Mouse (Mus musculus) limb, embryonic 12.5 days (tissue): ENCODE results near the gene Fbxo2. TPM values are rescaled to one million over a fixed set of nuclear protein-coding genes. Genes with fewer than 3 reads are reported as not detected.

ENCODE experiments used
- ATAC-seq: fragments of 200-750 bp; cut with Nextera tagmentation; 2 replicates; pipeline ENCODE4 v1.8.0; 2017; ENCODE audit warnings: low read depth, moderate TSS enrichment; ENCODE audit not compliant: insufficient number of reproducible peaks, insufficient read depth, low FRiP score, low TSS enrichment
- H3K27ac ChIP-seq: fragments of 300-500 bp; sonication (generic); 2 replicates; pipeline ENCODE4 v1.5.1; 2016; ENCODE audit warnings: mild to moderate bottlenecking, moderate library complexity
- H3K27me3 ChIP-seq: fragments of 300-500 bp; sonication (generic); 2 replicates; pipeline ENCODE4 v1.6.1; 2016; ENCODE audit warnings: mild to moderate bottlenecking, moderate library complexity
- H3K36me3 ChIP-seq: fragments of 300-500 bp; sonication (generic); 2 replicates; pipeline ENCODE4 v1.6.1; 2016; ENCODE audit warnings: mild to moderate bottlenecking, moderate library complexity
- H3K4me1 ChIP-seq: fragments of 300-500 bp; sonication (generic); replicated peaks from 2 replicates; pipeline ENCODE4 v1.6.1; 2016
- H3K4me2 ChIP-seq: fragments of 300-500 bp; sonication (generic); 2 replicates; pipeline ENCODE4 v1.6.1; 2016; ENCODE audit warnings: mild to moderate bottlenecking, moderate library complexity
- H3K4me3 ChIP-seq: fragments of 300-500 bp; sonication (generic); replicated peaks from 2 replicates; pipeline ENCODE4 v1.5.1; 2016; ENCODE audit warnings: mild to moderate bottlenecking
- H3K9ac ChIP-seq: fragments of 300-500 bp; sonication (generic); replicated peaks from 2 replicates; pipeline ENCODE4 v1.6.1; 2016; ENCODE audit warnings: mild to moderate bottlenecking, moderate library complexity
- H3K9me3 ChIP-seq: fragments of 300-500 bp; sonication (generic); 2 replicates; pipeline ENCODE4 v1.6.1; 2016; ENCODE audit warnings: mild to moderate bottlenecking, moderate library complexity
- WGBS: fragments of 180-500 bp; shearing (Covaris S2); methylation state at CpG from one replicate; pipeline ENCODE4 v1.1.7; 2016; 5-methylcytosine and 5-hydroxymethylcytosine counted together
- polyA plus RNA-seq: library from polyadenylated mRNA; unstranded; fragments of >200 nt; fragmentation: Nextera tagmentation; extraction: Ambion mirVana; gene quantifications from 2 replicates; pipeline ENCODE4 v1.2.1, GENCODE M21; 2016

Fbxo2 gene
- polyA plus RNA-seq, 1 experiment from 2014 or later: 2.5 TPM

GRCm38 (mm10) chr4:148143721-148144120 lies 16.7 kb upstream of the Fbxo2 start:
- Histone ChIP-seq H3K4me2 (no peak overlapping the region), H3K27ac (no peak overlapping the region), H3K36me3 (peaks cover 52% of the 10 kb centered on the region), H3K27me3 (peaks cover under 1% of the 10 kb centered on the region; the same call in 1 of the 2 replicates), H3K9ac (no peak overlapping the region), H3K4me3 (no peak overlapping the region), H3K4me1 (peaks cover 11% of the 10 kb centered on the region; the same call in 1 of the 2 replicates), H3K9me3 (no peaks in the 10 kb centered on the region)
- 93% methylated on average over 5 of the region's 5 CpGs for WGBS
- no peak for ATAC-seq

- WGBS: 92% methylated on average over 2 of the region's 2 CpGs
- no peak for ATAC-seq
- Histone ChIP-seq H3K4me2 (no peak overlapping the region), H3K27ac (no peak overlapping the region), H3K4me1 (peaks cover 21% of the 10 kb centered on the region), H3K4me3 (no peak overlapping the region), H3K9me3 (no peaks in the 10 kb centered on the region), H3K36me3 (peaks cover 56% of the 10 kb centered on the region), H3K27me3 (no peaks in the 10 kb centered on the region), H3K9ac (no peak overlapping the region)
Measured at GRCm38 (mm10) chr4:148147714-148148113, 12.7 kb upstream of the Fbxo2 start.

DNA sequence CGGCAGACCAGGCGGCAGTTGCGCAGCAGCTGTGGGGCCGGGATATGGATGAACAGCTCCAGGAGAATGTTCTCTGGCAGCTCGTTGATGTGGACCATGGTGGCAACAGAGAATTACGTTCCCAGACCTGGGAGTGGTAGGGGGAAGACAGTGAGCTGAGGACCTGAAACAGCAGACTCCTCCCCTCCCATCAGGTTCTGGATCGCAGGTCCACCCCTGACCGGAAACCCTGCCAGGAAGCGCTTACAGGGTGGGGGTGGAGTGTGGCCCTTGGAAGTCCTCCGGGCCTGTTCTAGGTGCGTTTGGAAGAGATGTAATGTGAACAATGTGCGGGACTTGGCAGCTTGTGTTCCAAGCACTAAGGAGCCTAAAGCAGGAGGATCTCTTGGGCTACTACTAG lies 10.9 kb upstream of the Fbxo2 start:
- ATAC-seq: no peak
- 49% methylated on average over 12 of the region's 12 CpGs for WGBS
- peaks cover 53% of the 10 kb centered on the region for H3K36me3 ChIP-seq

GRCm38 (mm10) chr4:148150242-148150641 lies 10.2 kb upstream of the Fbxo2 start:
- no peak overlapping the region for H3K4me3 ChIP-seq
- peak overlapping the region; percentile 70; the same call in 1 of the 2 replicates for H3K27ac ChIP-seq
- no peaks in the 10 kb centered on the region for H3K9me3 ChIP-seq
- 23% methylated on average over 7 of the region's 7 CpGs for whole genome bisulfite sequencing
- H3K9ac ChIP-seq: 0 out of 2 replicates have a peak overlapping the region, but pooled peaks have one; percentile 8
- no peaks in the 10 kb centered on the region for H3K27me3 ChIP-seq
- H3K4me2 ChIP-seq: peak overlapping the region; percentile 26; the same call in 1 of the 2 replicates
- H3K4me1 ChIP-seq: peaks cover 21% of the 10 kb centered on the region
- peaks cover 51% of the 10 kb centered on the region for H3K36me3 ChIP-seq
- ATAC-seq: no peak

More for the DNA sequence above, 10.9 kb upstream of the Fbxo2 start:
- Histone ChIP-seq H3K27ac (peak overlapping the region; percentile 70), H3K4me2 (peak overlapping the region; percentile 21; the same call in 1 of the 2 replicates), H3K27me3 (no peaks in the 10 kb centered on the region), H3K4me3 (no peak overlapping the region), H3K4me1 (peaks cover 21% of the 10 kb centered on the region), H3K9ac (no peak overlapping the region), H3K9me3 (no peaks in the 10 kb centered on the region)

DNA sequence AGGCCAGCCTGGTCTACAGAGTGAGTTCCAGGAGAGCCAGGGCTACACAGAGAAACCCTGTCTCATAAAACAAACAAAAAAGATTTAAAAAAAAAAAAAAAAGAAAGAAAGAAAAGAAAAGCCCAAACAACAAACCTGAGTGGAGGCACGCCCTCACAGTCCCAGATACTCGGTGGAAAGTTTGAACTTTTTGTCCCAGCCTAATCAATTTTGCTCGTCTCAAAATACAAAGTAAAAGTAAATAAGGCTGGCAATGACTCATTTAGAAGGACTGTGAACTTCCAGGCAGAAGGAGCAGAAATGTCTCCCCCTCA lies 9.5 kb upstream of the Fbxo2 start:
- no peak for ATAC-seq
- Histone ChIP-seq H3K36me3 (peaks cover 51% of the 10 kb centered on the region), H3K27me3 (no peaks in the 10 kb centered on the region), H3K4me2 (peak overlapping the region; percentile 97), H3K4me1 (peaks cover 21% of the 10 kb centered on the region), H3K27ac (peak overlapping the region; percentile 73; the same call in 1 of the 2 replicates), H3K4me3 (peak overlapping the region; percentile 66), H3K9ac (peak overlapping the region; percentile 68), H3K9me3 (no peaks in the 10 kb centered on the region)
- WGBS: 57% methylated on average over 3 of the region's 3 CpGs

DNA sequence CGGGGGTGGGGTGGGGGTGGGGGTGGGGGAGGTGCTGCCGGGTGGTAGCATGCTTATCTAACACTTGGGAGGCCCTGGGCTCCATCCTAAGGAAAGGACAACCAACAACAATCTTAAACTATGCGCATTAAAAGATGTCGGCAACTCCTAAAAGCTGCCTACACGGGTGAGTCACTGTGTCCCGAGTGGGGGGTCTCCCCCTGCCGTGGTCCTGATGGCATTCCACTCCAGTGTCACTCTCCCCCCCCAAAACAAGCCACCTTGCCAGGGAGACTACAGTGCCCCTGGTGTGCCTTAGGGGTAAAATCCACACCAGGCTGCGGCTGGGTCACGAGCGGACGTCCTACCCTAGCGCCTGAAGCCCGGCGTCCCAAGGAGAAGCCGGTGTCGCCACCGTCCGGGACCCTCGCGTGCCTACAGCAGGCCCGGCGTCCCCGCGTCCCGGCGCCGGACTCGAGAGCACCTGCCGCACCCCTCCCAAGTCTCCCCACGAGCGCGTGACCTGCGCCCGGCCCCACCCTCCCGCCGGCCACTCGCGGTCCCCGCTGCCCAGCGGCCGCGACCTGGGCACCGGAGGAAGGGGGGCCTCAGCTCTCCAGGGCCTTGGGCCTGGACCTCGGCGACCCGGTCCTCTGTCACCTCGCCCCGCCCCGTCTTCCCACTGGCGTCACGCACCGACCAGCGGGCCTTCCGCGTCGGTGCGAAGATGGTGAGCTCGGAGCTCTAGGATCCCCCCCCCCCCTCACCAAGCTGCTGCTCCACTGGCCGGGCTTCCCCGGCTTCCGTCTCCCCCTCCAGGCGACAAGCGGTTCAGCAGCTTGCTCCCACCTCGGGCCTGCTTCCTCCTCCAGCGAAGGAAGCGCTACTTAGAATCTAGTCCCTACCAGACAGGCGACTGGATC lies 8.9 kb upstream of the Fbxo2 start, which contains the start of gene Fbxo6:
Fbxo6 (minus strand) TSS at position 874 of the 902 bp plus-strand sequence.
- Histone ChIP-seq H3K9ac (peak within 1 kb of the TSS; percentile 68), H3K4me2 (peak within 1 kb of the TSS; percentile 97), H3K9me3 (no peaks in the 10 kb centered on the region), H3K27ac (peak within 1 kb of the TSS; percentile 73), H3K4me1 (peaks cover 21% of the 10 kb centered on the region), H3K4me3 (peak within 1 kb of the TSS; percentile 66), H3K27me3 (no peaks in the 10 kb centered on the region), H3K36me3 (peaks cover 51% of the 10 kb centered on the region)
- 2% methylated on average over 65 of the region's 67 CpGs for WGBS
- peak; percentile 75 for ATAC-seq

DNA sequence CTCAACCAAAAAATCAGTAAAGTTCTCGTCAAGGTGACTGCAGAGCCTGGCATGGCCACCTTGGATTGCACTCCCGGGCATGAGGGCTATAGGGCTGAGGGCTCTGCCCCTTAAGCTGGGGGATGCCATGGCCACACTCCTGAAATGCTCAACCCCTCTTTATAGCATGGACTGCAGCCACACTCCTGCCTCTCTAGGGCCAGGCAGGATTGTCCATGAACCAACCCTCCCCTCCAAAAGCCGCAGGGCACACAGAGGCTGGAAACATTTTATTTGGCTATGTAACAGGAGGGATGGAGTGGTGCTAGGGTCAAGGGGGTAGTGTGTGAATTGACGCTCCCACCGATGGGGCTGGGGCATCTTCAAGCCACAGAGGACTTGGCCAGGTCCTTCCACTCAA lies 7.9 kb upstream of the Fbxo2 start:
- 86% methylated on average over 5 of the region's 5 CpGs for WGBS
- Histone ChIP-seq H3K27ac (no peak overlapping the region), H3K4me1 (peaks cover 21% of the 10 kb centered on the region), H3K4me3 (no peak overlapping the region), H3K9ac (no peak overlapping the region), H3K36me3 (peaks cover 53% of the 10 kb centered on the region), H3K9me3 (no peaks in the 10 kb centered on the region), H3K27me3 (no peaks in the 10 kb centered on the region), H3K4me2 (no peak overlapping the region)
- no peak for ATAC-seq

DNA sequence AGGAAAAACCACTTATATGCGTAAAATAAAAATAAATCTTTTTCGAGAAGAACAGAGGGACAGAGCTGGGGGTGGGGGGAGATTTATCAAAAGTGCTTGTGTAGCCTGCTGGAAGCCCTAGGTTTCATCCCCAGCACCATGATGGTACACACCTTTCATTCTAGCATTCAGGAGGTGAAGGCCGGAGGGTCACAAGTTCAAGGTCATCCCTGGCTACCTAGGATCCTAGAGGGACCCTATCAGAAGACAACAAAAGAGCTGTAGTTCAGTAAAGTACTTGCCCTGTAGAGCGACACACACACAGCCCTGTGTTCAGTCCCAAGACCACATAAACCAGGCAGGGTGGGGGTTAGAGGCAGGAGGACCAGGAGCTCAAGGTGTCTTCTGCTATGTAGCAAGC lies 6.4 kb upstream of the Fbxo2 start:
- Histone ChIP-seq H3K4me3 (no peak overlapping the region), H3K4me1 (peaks cover 28% of the 10 kb centered on the region), H3K9me3 (no peaks in the 10 kb centered on the region), H3K27ac (no peak overlapping the region), H3K9ac (no peak overlapping the region), H3K36me3 (peaks cover 55% of the 10 kb centered on the region), H3K4me2 (no peak overlapping the region), H3K27me3 (peaks cover 13% of the 10 kb centered on the region)
- ATAC-seq: no peak
- 88% methylated on average over 4 of the region's 4 CpGs for WGBS

DNA sequence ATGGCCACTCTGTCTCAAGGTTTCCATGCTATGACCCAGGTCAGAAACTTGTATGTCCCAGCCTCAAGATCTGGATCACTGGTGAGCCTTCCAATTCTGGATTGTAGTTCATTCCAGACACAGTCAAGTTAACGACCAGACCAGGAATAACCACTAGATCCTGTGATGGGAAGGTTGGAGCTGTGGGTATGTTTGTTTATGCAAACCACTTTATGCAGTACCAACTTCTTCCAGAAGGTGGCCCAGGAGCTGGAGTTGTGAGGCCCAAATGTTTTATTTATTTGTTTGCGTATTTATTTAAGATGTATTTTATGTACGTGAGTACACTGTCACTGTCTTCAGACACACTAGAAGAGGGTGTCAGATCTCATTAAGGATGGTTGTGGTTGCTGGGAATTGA lies 5.4 kb upstream of the Fbxo2 start:
- H3K36me3 ChIP-seq: peaks cover 52% of the 10 kb centered on the region
- no peak overlapping the region for H3K4me2 ChIP-seq
- H3K4me3 ChIP-seq: no peak overlapping the region
- H3K9me3 ChIP-seq: no peaks in the 10 kb centered on the region
- H3K9ac ChIP-seq: no peak overlapping the region
- peaks cover 22% of the 10 kb centered on the region for H3K4me1 ChIP-seq
- peaks cover 21% of the 10 kb centered on the region for H3K27me3 ChIP-seq
- ATAC-seq: no peak
- no peak overlapping the region for H3K27ac ChIP-seq
- WGBS: 64% methylated on average over 3 of the region's 3 CpGs

DNA sequence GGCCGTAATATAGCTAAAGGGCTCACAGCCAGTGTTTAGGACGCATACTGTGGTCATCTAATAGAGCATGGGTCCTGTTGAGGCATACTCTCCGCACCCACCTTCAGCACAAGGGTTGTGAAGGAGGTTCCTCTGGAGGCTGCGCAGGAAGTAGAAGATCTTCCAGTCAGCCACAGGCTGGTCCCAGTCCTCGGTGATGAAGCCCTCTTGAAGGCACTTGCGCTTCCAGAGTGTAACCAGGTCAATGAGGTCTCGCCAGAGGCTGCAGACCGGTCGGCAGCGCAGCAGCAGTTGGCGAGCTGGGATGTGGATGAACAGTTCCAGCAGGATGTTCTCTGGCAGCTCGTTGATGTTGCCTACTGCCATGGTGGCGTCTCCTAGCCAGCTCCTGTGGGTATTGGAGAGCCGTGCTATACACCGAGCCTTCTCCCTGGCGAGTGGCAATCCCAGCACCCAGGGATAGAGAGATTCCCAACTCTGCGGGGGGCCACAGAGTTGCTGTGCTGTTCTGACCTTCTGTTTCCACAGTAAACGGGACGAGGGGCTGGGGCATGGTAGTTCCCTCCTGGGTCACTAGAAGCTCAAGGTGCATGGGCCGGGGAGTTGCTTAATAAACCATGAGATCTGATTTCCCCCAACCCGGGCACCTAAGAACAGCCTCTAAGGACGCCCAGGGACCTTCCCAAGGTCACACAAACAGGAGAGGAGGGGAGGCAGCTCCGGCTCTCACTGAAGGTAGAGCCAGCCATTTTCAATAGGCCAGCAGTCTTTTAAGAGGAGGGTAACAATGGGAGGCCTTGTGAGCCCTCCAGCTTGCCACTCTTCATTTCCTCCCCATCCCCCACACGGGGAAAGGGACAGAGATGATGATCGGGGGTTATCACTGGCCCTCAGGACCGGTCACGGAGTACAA lies 1.7 kb upstream of the Fbxo2 start:
- peak overlapping the region; percentile 64 for H3K4me3 ChIP-seq
- WGBS: 31% methylated on average over 27 of the region's 27 CpGs
- peak overlapping the region; percentile 65 for H3K9ac ChIP-seq
- peaks cover 57% of the 10 kb centered on the region for H3K27me3 ChIP-seq
- H3K27ac ChIP-seq: peak overlapping the region; percentile 56; the same call in 1 of the 2 replicates
- H3K9me3 ChIP-seq: no peaks in the 10 kb centered on the region
- H3K4me1 ChIP-seq: peaks cover 28% of the 10 kb centered on the region
- peaks cover 45% of the 10 kb centered on the region for H3K36me3 ChIP-seq
- no peak for ATAC-seq
- H3K4me2 ChIP-seq: peak overlapping the region; percentile 98
